Mouse (Mus musculus) myocyte (in vitro differentiated cells): ENCODE results near the gene Rad23a. TPM values are rescaled to one million over a fixed set of nuclear protein-coding genes. Genes with fewer than 3 reads are reported as not detected.

ENCODE experiments used
- H3K27me3 ChIP-seq: one replicate; pipeline ENCODE4 v1.6.1; 2011; ENCODE audit not compliant: control insufficient read depth, insufficient read depth, insufficient read length
- H3K36me3 ChIP-seq: one replicate; pipeline ENCODE4 v1.6.1; 2011; ENCODE audit not compliant: control insufficient read depth, insufficient read depth
- H3K4me2 ChIP-seq: one replicate; pipeline ENCODE4 v1.6.1; 2011; ENCODE audit warnings: low read depth, control low read depth
- H3K4me3 ChIP-seq: one replicate; pipeline ENCODE4 v1.5.1; 2011; ENCODE audit warnings: mild to moderate bottlenecking, control low read depth, moderate library complexity
- H3K79me2 ChIP-seq: one replicate; pipeline ENCODE4 v1.6.1; 2011; ENCODE audit not compliant: control insufficient read depth, insufficient read depth
- H3ac ChIP-seq: one replicate; pipeline ENCODE4 v1.6.1; 2011; ENCODE audit not compliant: control insufficient read depth, insufficient read length
- CEBPB ChIP-seq: IDR thresholded peaks from 2 replicates; pipeline ENCODE4 v1.6.1; 2011; ENCODE audit warnings: mild to moderate bottlenecking, moderate library complexity; ENCODE audit not compliant: poor library complexity, insufficient read depth, severe bottlenecking
- E2F4 ChIP-seq: IDR thresholded peaks from one replicate; pipeline ENCODE4 v1.6.1; 2011; ENCODE audit warnings: mild to moderate bottlenecking, control low read depth, moderate library complexity; ENCODE audit not compliant: insufficient read depth
- MAX ChIP-seq: IDR thresholded peaks from one replicate; pipeline ENCODE4 v1.6.1; 2011; ENCODE audit warnings: low read depth, mild to moderate bottlenecking, control low read depth
- MYOD1 ChIP-seq, 3 experiments: IDR thresholded peaks; one replicate each; pipeline ENCODE4 v1.6.1; 2011; ENCODE audit warnings: control low read depth in 2 of 3, low read depth in 2 of 3, mild to moderate bottlenecking in 2 of 3, moderate library complexity in 1 of 3; ENCODE audit not compliant: insufficient read length in 2 of 3, control insufficient read depth in 1 of 3
- MYOG ChIP-seq, 3 experiments: IDR thresholded peaks; one replicate each; pipeline ENCODE4 v1.6.1; 2011; ENCODE audit warnings: control low read depth in 2 of 3, low read depth in 2 of 3, mild to moderate bottlenecking in 2 of 3; ENCODE audit not compliant: insufficient read length in 2 of 3, control insufficient read depth in 1 of 3, insufficient read depth in 1 of 3
- POLR2A ChIP-seq: IDR thresholded peaks from one replicate; pipeline ENCODE4 v1.6.1; 2011; ENCODE audit warnings: low read depth, mild to moderate bottlenecking, control low read depth, moderate library complexity; ENCODE audit not compliant: insufficient read length
- POLR2AphosphoS2 ChIP-seq: IDR thresholded peaks from one replicate; pipeline ENCODE4 v1.6.1; 2011; ENCODE audit warnings: low read depth, control low read depth; ENCODE audit not compliant: insufficient read length
- REST ChIP-seq: IDR thresholded peaks from one replicate; pipeline ENCODE4 v1.6.1; 2011; ENCODE audit warnings: mild to moderate bottlenecking, control low read depth, moderate library complexity; ENCODE audit not compliant: insufficient read depth, insufficient read length
- SRF ChIP-seq: IDR thresholded peaks from one replicate; pipeline ENCODE4 v1.6.1; 2011; ENCODE audit warnings: low read depth; ENCODE audit not compliant: control insufficient read depth, insufficient read length
- TCF12 ChIP-seq: IDR thresholded peaks from one replicate; pipeline ENCODE4 v1.6.1; 2011; ENCODE audit warnings: mild to moderate bottlenecking, control low read depth; ENCODE audit not compliant: poor library complexity, insufficient read depth, severe bottlenecking
- TCF3 ChIP-seq: IDR thresholded peaks from one replicate; pipeline ENCODE4 v1.6.1; 2011; ENCODE audit warnings: low read depth, control low read depth; ENCODE audit not compliant: insufficient read length
- USF1 ChIP-seq: IDR thresholded peaks from one replicate; pipeline ENCODE4 v1.6.1; 2011; ENCODE audit warnings: low read depth, mild to moderate bottlenecking, control low read depth, moderate library complexity
- polyA plus RNA-seq: library from polyadenylated mRNA; unstranded; fragments of >200 nt; fragmentation: generic; extraction: Trizol; gene quantifications from one replicate; pipeline ENCODE4 v1.2.1, GENCODE M21; 2012; ENCODE audit warnings: missing spikeins

The Rad23a gene
- polyA plus RNA-seq, 1 experiment = 139 TPM

- Histone ChIP-seq H3K4me2 (peak within 1 kb of the TSS; percentile 99), H3K27me3 (no peaks in the 10 kb centered on the region), H3K4me3 (peak within 1 kb of the TSS; percentile 98), H3K79me2 (peaks cover 15% of the 10 kb centered on the region), H3ac (peak within 1 kb of the TSS; percentile 51), H3K36me3 (peaks cover 32% of the 10 kb centered on the region)
- peak in 1 of 3 experiments; percentile 11 for TF ChIP-seq MYOD1 (IDR thresholded peaks at IDR 0.05; ENCODE audit: control insufficient read depth in 1 of 3, insufficient read length in 2 of 3, low read depth in 2 of 3)
- peak; percentile 19 for TF ChIP-seq SRF
- peak; percentile 46 for TF ChIP-seq REST
- no peak for TF ChIP-seq TCF12
- TF ChIP-seq USF1 = peak; percentile 96
- peak in 1 of 3 experiments; percentile 1 for TF ChIP-seq MYOG (IDR thresholded peaks at IDR 0.05; ENCODE audit: control insufficient read depth in 1 of 3, insufficient read depth in 1 of 3, insufficient read length in 2 of 3, low read depth in 2 of 3)
- no peak for TF ChIP-seq CEBPB
- no peak for TF ChIP-seq TCF3
- no peak for TF ChIP-seq E2F4
- TF ChIP-seq POLR2AphosphoS2 = peak; percentile 97
- no peak for TF ChIP-seq MAX
- TF ChIP-seq POLR2A = peak; percentile 93
Measured at GRCm38 (mm10) chr8:84846722-84847572, 6.5 kb upstream of the Rad23a start, which contains the start of gene Calr. TSS of gene Calr (minus strand) at chr8:84846934.

GRCm38 (mm10) chr8:84846094-84846721, 5.7 kb upstream of the Rad23a start:
- H3ac ChIP-seq = peak overlapping the region; percentile 51
- no peaks in the 10 kb centered on the region for H3K27me3 ChIP-seq
- peak overlapping the region; percentile 98 for H3K4me3 ChIP-seq
- peaks cover 40% of the 10 kb centered on the region for H3K36me3 ChIP-seq
- H3K4me2 ChIP-seq = peak overlapping the region; percentile 81
- TF ChIP-seq TCF3 (no peak), CEBPB (no peak), MYOG (IDR thresholded peaks at IDR 0.05; ENCODE audit: control insufficient read depth in 1 of 3, insufficient read depth in 1 of 3, insufficient read length in 2 of 3, low read depth in 2 of 3) (no peak), USF1 (no peak), POLR2AphosphoS2 (no peak), E2F4 (no peak), POLR2A (no peak), SRF (no peak)
- H3K79me2 ChIP-seq = peaks cover 15% of the 10 kb centered on the region

- Histone ChIP-seq H3K4me2 (peak overlapping the region; percentile 81), H3K79me2 (peaks cover 15% of the 10 kb centered on the region)
Measured at GRCm38 (mm10) chr8:84845355-84846093, 5.1 kb upstream of the Rad23a start.

More at GRCm38 (mm10) chr8:84845355-84846093, 5.1 kb upstream of the Rad23a start:
- TF ChIP-seq POLR2A = no peak
- TF ChIP-seq POLR2AphosphoS2 = no peak
- no peak for TF ChIP-seq TCF3
- no peak for TF ChIP-seq REST
- TF ChIP-seq CEBPB = no peak
- TF ChIP-seq TCF12 = no peak
- no peak for TF ChIP-seq MAX
- no peak for TF ChIP-seq USF1
- no peak for TF ChIP-seq SRF
- no peak for TF ChIP-seq E2F4
- no peak for TF ChIP-seq MYOD1 (IDR thresholded peaks at IDR 0.05; ENCODE audit: control insufficient read depth in 1 of 3, insufficient read length in 2 of 3, low read depth in 2 of 3)
- TF ChIP-seq MYOG (IDR thresholded peaks at IDR 0.05; ENCODE audit: control insufficient read depth in 1 of 3, insufficient read depth in 1 of 3, insufficient read length in 2 of 3, low read depth in 2 of 3) = no peak
- Histone ChIP-seq H3K27me3 (no peaks in the 10 kb centered on the region), H3K36me3 (peaks cover 40% of the 10 kb centered on the region), H3K4me3 (peak overlapping the region; percentile 98), H3ac (peak overlapping the region; percentile 51)
